Comparison of ENCODE assay signal across 26 mouse cellular contexts in genomic region chr14:73056813-73057212, GRCm38 (mm10). TPM values are rescaled to one million over a fixed set of nuclear protein-coding genes. Genes with fewer than 3 reads are reported as not detected.
DNase-seq lines count a peak whose midpoint lies in the region; ATAC-seq lines count a peak whose summit lies in the region.
"Had no signal": no experiment of that assay in that cellular context is flagged by ENCODE, and none has a peak within 500 bp of the region (broad histone marks: within the 10 kb centered on the region; RNA-seq: fewer than 3 reads in every experiment).

No protein-coding gene starts in this region.

- ATAC-seq in common myeloid progenitor, adult 5-6 weeks (replicated peaks; ENCODE audit: low read depth, poor library complexity, severe bottlenecking): peak; percentile 67
- ATAC-seq: CD4-positive, CD25-positive, alpha-beta regulatory T cell, adult 4 months; forebrain, embryonic 13.5 days; forebrain, embryonic 16.5 days; hindbrain, embryonic 16.5 days; inflammation-experienced regulatory T-cells, adult 6 months; intestine, embryonic 16.5 days; Patski had no signal

- DNase-seq in heart, adult 11 months: peak; percentile 80
- DNase-seq in heart, postnatal 14 days: no peak
- DNase-seq in induced T-regulatory cell, adult 2 months (ENCODE audit: low read depth): peak; percentile 18
- no peak for DNase-seq in left cerebral cortex, adult 11 months (ENCODE audit: low spot score)
- no peak for DNase-seq in adrenal gland, adult (ENCODE audit: inconsistent age in 2 of 2, low spot score in 1 of 2)
- no peak for DNase-seq in layer of hippocampus, postnatal 36 days
- DNase-seq in cerebellum, adult 18-20 months: no peak
- DNase-seq: adrenal gland, adult 2 months; adrenal gland, postnatal 14 days; cerebellum, adult 11 months; cerebellum, adult 8-10 months; cerebellum, postnatal 10 days; cerebellum, postnatal 36 days; gastrocnemius, adult 2 months; gastrocnemius, postnatal 14 days; heart, adult 2 months had no signal

- intact Hi-C loops in heart, postnatal 14 days (cut with DNase I): no loop called here

RNA-seq across cellular contexts. Expression of gene Cysltr2, which starts 7.9 kb away (rescaled TPM):
- total RNA-seq in heart, postnatal 14 days (2021): under 1 TPM in 1 of 2 experiments, not detected in 1; 0.56 TPM
- total RNA-seq in common myeloid progenitor, adult 5-6 weeks (2017): 4.3 and 10.6 TPM in 2 replicates
- total RNA-seq in layer of hippocampus, postnatal 36 days (2021): 1 to 10 TPM; 1.3 TPM
- total RNA-seq: gastrocnemius, adult 2 months; gastrocnemius, postnatal 14 days; gastrocnemius, postnatal 4 days; heart, postnatal 25 days had no signal

Comparison
In these comparisons a context has a peak if more than half of its experiments do, and no peak if none do; other contexts are left out.
1. DNase-seq: peak in heart, adult 11 months (single experiment) and induced T-regulatory cell, adult 2 months (single experiment); none in heart, postnatal 14 days (0 of 2), left cerebral cortex, adult 11 months (single experiment), adrenal gland, adult (0 of 2), layer of hippocampus, postnatal 36 days (0 of 2) and cerebellum, adult 18-20 months (0 of 2).